Mouse (Mus musculus) MEL (cell line): ENCODE measurements around the gene Pemt.

Experiments
- CHD1 ChIP-seq: IDR thresholded peaks from 2 replicates; pipeline ENCODE4 v1.6.1; 2012; ENCODE audit warnings: low read depth, mild to moderate bottlenecking, inconsistent platforms, low read length, improper control_type of control experiment
- CHD2 ChIP-seq: IDR thresholded peaks from 2 replicates; pipeline ENCODE4 v1.6.1; 2011; ENCODE audit warnings: low read length, improper control_type of control experiment
- CTCF ChIP-seq, 3 experiments: IDR thresholded peaks in 2 of 3; conservative IDR thresholded peaks in 1 of 3; 2 replicates each; pipeline ENCODE4 v1.5.1; 2011 to 2012; ENCODE audit warnings: low read length in 3 of 3, low read depth in 2 of 3, mild to moderate bottlenecking in 2 of 3, improper control_type of control experiment in 1 of 3, inconsistent platforms in 1 of 3, mixed read lengths in 1 of 3, moderate library complexity in 1 of 3; ENCODE audit not compliant: control insufficient read depth in 1 of 3, insufficient read depth in 1 of 3, poor library complexity in 1 of 3, severe bottlenecking in 1 of 3
- E2F4 ChIP-seq: IDR thresholded peaks from 2 replicates; pipeline ENCODE4 v1.6.1; 2011; ENCODE audit warnings: low read depth, low read length, improper control_type of control experiment, borderline replicate concordance
- EP300 ChIP-seq, 2 experiments: IDR thresholded peaks; 2 replicates each; pipeline ENCODE4 v1.6.1; 2011; ENCODE audit warnings: improper control_type of control experiment in 2 of 2, low read length in 2 of 2, low read depth in 1 of 2, mild to moderate bottlenecking in 1 of 2
- MAFK ChIP-seq: IDR thresholded peaks from 2 replicates; pipeline ENCODE4 v1.6.1; 2011; ENCODE audit warnings: low read depth, mild to moderate bottlenecking, low read length, improper control_type of control experiment, borderline replicate concordance
- POLR2A ChIP-seq, 2 experiments: IDR thresholded peaks; 2 replicates each; pipeline ENCODE4 v1.6.1; 2011 to 2012; ENCODE audit warnings: low read length in 2 of 2, mild to moderate bottlenecking in 2 of 2, control low read depth in 1 of 2, improper control_type of control experiment in 1 of 2, low read depth in 1 of 2, moderate library complexity in 1 of 2; ENCODE audit not compliant: control insufficient read depth in 1 of 2, insufficient read depth in 1 of 2, poor library complexity in 1 of 2
- ZMIZ1 ChIP-seq: IDR thresholded peaks from 2 replicates; pipeline ENCODE4 v1.6.1; 2012; ENCODE audit warnings: low read depth, mild to moderate bottlenecking, inconsistent platforms, low read length, improper control_type of control experiment, moderate library complexity
- ZNF384 ChIP-seq: IDR thresholded peaks from 2 replicates; pipeline ENCODE4 v1.6.1; 2012; ENCODE audit warnings: low read depth, mild to moderate bottlenecking, inconsistent platforms, low read length, improper control_type of control experiment

DNA sequence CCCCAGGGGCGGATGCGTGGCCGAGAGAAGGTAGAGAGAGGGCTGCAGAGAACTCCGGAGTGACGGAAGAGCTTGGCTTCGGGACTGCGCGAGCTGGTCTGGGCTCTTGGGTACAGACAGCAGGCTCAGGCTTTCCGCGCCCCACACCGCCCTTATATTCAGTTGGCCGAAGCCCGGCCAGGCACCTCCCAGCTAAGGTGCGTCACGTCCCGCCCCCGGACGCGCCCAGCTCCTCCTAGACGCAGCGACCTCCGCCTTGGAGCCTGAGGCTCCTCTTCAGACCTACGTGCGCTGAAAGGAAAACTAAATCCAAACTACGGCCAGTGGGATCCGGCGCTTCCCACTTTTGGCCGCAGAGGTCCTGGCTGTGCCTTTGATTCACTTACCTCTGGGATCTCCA, 81.5 kb downstream of the Pemt start, which contains the start of gene Rasd1:
- no peak for TF ChIP-seq CHD1
- TF ChIP-seq E2F4: 0 out of 2 replicates have a peak, but pooled peaks have one; percentile 39
- peak; percentile 70; the same call in 1 of the 2 replicates for TF ChIP-seq ZMIZ1
- no peak for TF ChIP-seq CTCF (IDR thresholded peaks at IDR 0.05 in 2 of 3, conservative IDR thresholded peaks at IDR 0.05 in 1 of 3; ENCODE audit: control insufficient read depth in 1 of 3, insufficient read depth in 1 of 3, low read depth in 2 of 3, low read length in 3 of 3, poor library complexity in 1 of 3, severe bottlenecking in 1 of 3)
- TF ChIP-seq MAFK: no peak
- TF ChIP-seq EP300 (IDR thresholded peaks at IDR 0.05; ENCODE audit: low read depth in 1 of 2, low read length in 2 of 2): no peak
- TF ChIP-seq POLR2A (IDR thresholded peaks at IDR 0.05; ENCODE audit: control insufficient read depth in 1 of 2, insufficient read depth in 1 of 2, low read depth in 1 of 2, low read length in 2 of 2, poor library complexity in 1 of 2): peak; percentile 58 to 73; a peak in 3 of 4 replicates
- no peak for TF ChIP-seq CHD2
- no peak for TF ChIP-seq ZNF384
